Mouse (Mus musculus): Measurements from ENCODE around the gene Mpz. TPM values are rescaled to one million over a fixed set of nuclear protein-coding genes. Genes with fewer than 3 reads are reported as not detected.
A peak's percentile ranks its signal among the peaks of the same experiment; 100 is the strongest.

Mpz gene
- polyA plus RNA-seq (2011; ENCODE audit: insufficient read depth, insufficient read length, low read depth, missing spikeins) = 1.1 and 1.3 TPM in 2 replicates

DNA sequence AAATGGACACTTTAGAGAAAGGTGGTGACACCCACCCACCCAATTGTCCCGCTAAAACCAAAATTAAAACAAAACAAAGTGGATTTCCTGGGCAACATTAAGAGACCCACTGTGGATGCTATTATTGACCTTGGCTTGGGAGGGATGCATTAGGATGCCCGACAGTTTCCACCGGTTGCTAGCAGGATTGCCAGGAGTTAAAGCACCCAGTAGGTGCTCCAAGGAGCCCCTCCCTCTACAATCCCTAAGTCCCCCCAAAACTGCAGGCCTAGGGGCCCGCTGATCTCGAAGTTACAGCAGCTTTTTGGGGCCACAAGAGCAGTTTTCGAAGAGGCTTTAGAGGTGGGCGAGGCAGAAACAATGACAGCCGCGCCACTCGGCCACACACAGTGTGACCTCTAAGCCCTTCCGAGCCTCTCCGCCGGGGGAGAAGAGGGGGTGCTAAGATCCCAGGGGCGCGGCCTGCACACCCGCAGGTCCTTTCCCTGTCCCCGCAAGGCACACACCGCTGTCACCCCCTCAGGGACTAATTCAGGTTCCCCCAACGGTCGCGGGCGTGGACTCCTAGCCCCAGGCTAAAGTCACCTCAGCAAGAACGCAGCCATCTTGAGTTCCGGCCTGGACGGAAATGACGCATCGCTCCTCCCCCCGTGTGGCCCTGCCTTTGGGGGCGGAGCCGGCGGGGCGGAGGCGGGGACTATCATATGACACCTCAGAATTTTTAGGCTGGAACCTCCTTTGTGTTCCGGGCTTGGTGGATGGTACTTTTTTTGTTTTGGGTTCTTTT, at the start of gene Mpz, which contains the start of gene Sdhc:
Mpz (plus strand) TSS at position 738 of the 787 bp plus-strand sequence.
Sdhc (minus strand) TSS at position 630 of the 787 bp plus-strand sequence.
- H3K9me3 ChIP-seq (replicated peaks; ENCODE audit: control insufficient read depth, insufficient read depth, low read length, poor library complexity, severe bottlenecking) = no peaks in the 10 kb centered on the region
- TF ChIP-seq EP300 (IDR thresholded peaks at IDR 0.05; ENCODE audit: insufficient read depth, low read depth, low read length) (0 out of 2 replicates have a peak, but pooled peaks have one; percentile 58), POLR2A (IDR thresholded peaks at IDR 0.05; ENCODE audit: insufficient read depth, low read length) (peak; percentile 62), CTCF (IDR thresholded peaks at IDR 0.05; ENCODE audit: low read depth, low read length) (no peak)
- H3K27ac ChIP-seq (ENCODE audit: insufficient read depth, low read length) = no peak within 1 kb of the TSS
- peak within 1 kb of the TSS; percentile 51 for H3K9ac ChIP-seq (ENCODE audit: low read depth, poor library complexity, severe bottlenecking)
- H3K4me1 ChIP-seq (ENCODE audit: control insufficient read depth, insufficient read depth, low read length) = no peaks in the 10 kb centered on the region
- H3K36me3 ChIP-seq (ENCODE audit: control insufficient read depth, insufficient read depth, low read length, poor library complexity, severe bottlenecking) = 0 out of 2 replicates have a peak, but pooled peaks cover 3% of the 10 kb centered on the region
- H3K27me3 ChIP-seq (ENCODE audit: control insufficient read depth, insufficient read depth, low read length, poor library complexity, severe bottlenecking) = no peaks in the 10 kb centered on the region
- H3K4me3 ChIP-seq (ENCODE audit: low read depth, low read length) = peak within 1 kb of the TSS; percentile 91

- Histone ChIP-seq H3K27me3 (ENCODE audit: control insufficient read depth, insufficient read depth, low read length, poor library complexity, severe bottlenecking) (no peaks in the 10 kb centered on the region), H3K9me3 (replicated peaks; ENCODE audit: control insufficient read depth, insufficient read depth, low read length, poor library complexity, severe bottlenecking) (no peaks in the 10 kb centered on the region; the same call in 1 of the 2 replicates), H3K4me1 (ENCODE audit: control insufficient read depth, insufficient read depth, low read length) (peaks cover 3% of the 10 kb centered on the region), H3K9ac (ENCODE audit: low read depth, poor library complexity, severe bottlenecking) (no peak overlapping the region), H3K4me3 (ENCODE audit: low read depth, low read length) (no peak overlapping the region), H3K27ac (ENCODE audit: insufficient read depth, low read length) (no peak overlapping the region), H3K36me3 (ENCODE audit: control insufficient read depth, insufficient read depth, low read length, poor library complexity, severe bottlenecking) (no peaks in the 10 kb centered on the region)
- TF ChIP-seq EP300 (IDR thresholded peaks at IDR 0.05; ENCODE audit: insufficient read depth, low read depth, low read length) (no peak), CTCF (IDR thresholded peaks at IDR 0.05; ENCODE audit: low read depth, low read length) (no peak), POLR2A (IDR thresholded peaks at IDR 0.05; ENCODE audit: insufficient read depth, low read length) (no peak)
Measured at GRCm38 (mm10) chr1:171101033-171101432, 49.5 kb upstream of the Mpz start.

DNA sequence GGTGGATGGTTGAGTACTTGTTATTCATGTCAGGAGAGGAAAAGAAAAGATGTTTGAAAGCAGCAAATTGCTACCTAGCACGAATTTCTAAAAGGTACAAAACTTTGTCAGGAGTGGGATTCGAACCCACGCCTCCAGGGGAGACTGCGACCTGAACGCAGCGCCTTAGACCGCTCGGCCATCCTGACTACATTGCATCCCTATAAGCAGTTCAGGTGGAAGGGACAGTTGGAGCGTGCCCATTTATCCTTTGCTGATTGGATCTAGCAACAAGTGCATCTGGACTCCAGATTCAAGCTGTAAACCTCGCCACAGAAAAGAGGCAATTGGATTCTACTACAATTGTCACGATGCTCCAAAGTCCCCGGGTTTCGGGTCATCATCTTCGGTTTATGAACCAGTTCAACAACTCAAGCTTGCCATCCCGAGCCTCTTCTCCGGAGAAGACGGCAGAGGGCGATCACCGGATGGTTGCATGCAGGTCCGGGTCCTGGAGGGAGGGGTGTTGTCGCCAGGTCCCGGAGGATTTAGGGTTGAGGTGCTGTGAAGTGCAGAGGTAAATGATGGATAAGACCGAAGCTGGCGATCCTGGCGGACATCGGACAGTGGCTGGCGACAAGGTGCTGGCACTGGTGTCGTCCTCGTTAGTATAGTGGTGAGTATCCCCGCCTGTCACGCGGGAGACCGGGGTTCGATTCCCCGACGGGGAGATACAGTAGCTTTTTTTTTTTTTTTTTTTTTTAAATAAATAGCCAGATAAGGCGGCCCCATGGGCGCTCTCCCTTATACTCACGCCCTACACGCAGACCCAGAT, 48.6 kb upstream of the Mpz start:
- Histone ChIP-seq H3K27ac (ENCODE audit: insufficient read depth, low read length) (no peak overlapping the region), H3K4me1 (ENCODE audit: control insufficient read depth, insufficient read depth, low read length) (peaks cover 3% of the 10 kb centered on the region), H3K27me3 (ENCODE audit: control insufficient read depth, insufficient read depth, low read length, poor library complexity, severe bottlenecking) (no peaks in the 10 kb centered on the region), H3K9me3 (replicated peaks; ENCODE audit: control insufficient read depth, insufficient read depth, low read length, poor library complexity, severe bottlenecking) (no peaks in the 10 kb centered on the region; the same call in 1 of the 2 replicates), H3K4me3 (ENCODE audit: low read depth, low read length) (peak overlapping the region; percentile 73), H3K36me3 (ENCODE audit: control insufficient read depth, insufficient read depth, low read length, poor library complexity, severe bottlenecking) (no peaks in the 10 kb centered on the region), H3K9ac (ENCODE audit: low read depth, poor library complexity, severe bottlenecking) (peak overlapping the region; percentile 80)
- TF ChIP-seq EP300 (IDR thresholded peaks at IDR 0.05; ENCODE audit: insufficient read depth, low read depth, low read length) = 0 out of 2 replicates have a peak, but pooled peaks have one; percentile 46
- TF ChIP-seq POLR2A (IDR thresholded peaks at IDR 0.05; ENCODE audit: insufficient read depth, low read length) = no peak
- TF ChIP-seq CTCF (IDR thresholded peaks at IDR 0.05; ENCODE audit: low read depth, low read length) = no peak

- Histone ChIP-seq H3K4me1 (ENCODE audit: control insufficient read depth, insufficient read depth, low read length) (peaks cover 3% of the 10 kb centered on the region), H3K36me3 (ENCODE audit: control insufficient read depth, insufficient read depth, low read length, poor library complexity, severe bottlenecking) (no peaks in the 10 kb centered on the region), H3K4me3 (ENCODE audit: low read depth, low read length) (peak overlapping the region; percentile 73), H3K27me3 (ENCODE audit: control insufficient read depth, insufficient read depth, low read length, poor library complexity, severe bottlenecking) (no peaks in the 10 kb centered on the region), H3K9me3 (replicated peaks; ENCODE audit: control insufficient read depth, insufficient read depth, low read length, poor library complexity, severe bottlenecking) (no peaks in the 10 kb centered on the region; the same call in 1 of the 2 replicates), H3K9ac (ENCODE audit: low read depth, poor library complexity, severe bottlenecking) (peak overlapping the region; percentile 80), H3K27ac (ENCODE audit: insufficient read depth, low read length) (peak overlapping the region; percentile 48; the same call in 1 of the 2 replicates)
- TF ChIP-seq EP300 (IDR thresholded peaks at IDR 0.05; ENCODE audit: insufficient read depth, low read depth, low read length) = no peak
- no peak for TF ChIP-seq CTCF (IDR thresholded peaks at IDR 0.05; ENCODE audit: low read depth, low read length)
- no peak for TF ChIP-seq POLR2A (IDR thresholded peaks at IDR 0.05; ENCODE audit: insufficient read depth, low read length)
Measured at GRCm38 (mm10) chr1:171102547-171103177, 47.8 kb upstream of the Mpz start.

- Histone ChIP-seq H3K9ac (ENCODE audit: low read depth, poor library complexity, severe bottlenecking) (no peak overlapping the region), H3K27ac (ENCODE audit: insufficient read depth, low read length) (peak overlapping the region; percentile 48; the same call in 1 of the 2 replicates), H3K4me3 (ENCODE audit: low read depth, low read length) (peak overlapping the region; percentile 59), H3K4me1 (ENCODE audit: control insufficient read depth, insufficient read depth, low read length) (peaks cover 3% of the 10 kb centered on the region), H3K36me3 (ENCODE audit: control insufficient read depth, insufficient read depth, low read length, poor library complexity, severe bottlenecking) (no peaks in the 10 kb centered on the region), H3K27me3 (ENCODE audit: control insufficient read depth, insufficient read depth, low read length, poor library complexity, severe bottlenecking) (no peaks in the 10 kb centered on the region), H3K9me3 (replicated peaks; ENCODE audit: control insufficient read depth, insufficient read depth, low read length, poor library complexity, severe bottlenecking) (no peaks in the 10 kb centered on the region; the same call in 1 of the 2 replicates)
- TF ChIP-seq CTCF (IDR thresholded peaks at IDR 0.05; ENCODE audit: low read depth, low read length) (no peak), POLR2A (IDR thresholded peaks at IDR 0.05; ENCODE audit: insufficient read depth, low read length) (no peak), EP300 (IDR thresholded peaks at IDR 0.05; ENCODE audit: insufficient read depth, low read depth, low read length) (no peak)
Measured at GRCm38 (mm10) chr1:171103179-171103840, 47.2 kb upstream of the Mpz start.

Data from ES-Bruce4 (cell line).